Mouse (Mus musculus) adrenal gland, postnatal 10 days (tissue): ENCODE data around the gene Olfr839-ps1. TPM values are rescaled to one million over a fixed set of nuclear protein-coding genes. Genes with fewer than 3 reads are reported as not detected.

Experiments
- DNase-seq: peaks from one replicate; pipeline ENCODE4 v3.0.0; 2021; ENCODE audit warnings: mixed read lengths
- long read RNA-seq, 2 experiments: library from polyadenylated mRNA; stranded (forward); transcript quantifications; one replicate each; pipeline ENCODE4 v2.0.0; 2021
- total RNA-seq, 2 experiments: library from RNA; stranded (reverse); gene quantifications; 2 replicates each; pipeline ENCODE4 v1.2.3; 2021

Gene Olfr839-ps1
- under 1 TPM in 1 of 2 experiments, not detected in 1; 0.03 TPM for total RNA-seq
- long read RNA-seq, experiment 1: 0 reads
- long read RNA-seq, experiment 2: 0 reads

DNA sequence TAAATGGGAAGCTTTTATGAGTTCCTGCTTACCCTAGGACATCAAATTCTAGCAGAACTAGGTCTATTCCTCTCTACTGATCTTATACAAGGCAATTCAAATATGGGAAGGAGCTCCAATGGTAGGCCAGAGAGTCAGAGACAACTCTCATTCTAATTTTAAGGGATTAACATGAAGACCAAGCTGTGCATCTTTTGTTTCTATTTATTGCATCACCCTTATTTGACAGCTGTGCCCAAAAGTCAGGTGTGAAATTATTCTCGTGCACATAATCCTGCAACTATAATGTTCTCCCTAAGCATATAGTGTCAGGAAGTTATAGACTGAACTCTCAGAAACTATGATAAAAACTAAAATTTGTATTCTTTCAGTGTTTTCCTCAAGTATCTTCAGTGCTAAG lies at the start of gene Olfr839-ps1:
Olfr839-ps1 (minus strand) TSS at position 101 of the 400 bp plus-strand sequence.
- DNase-seq: no peak

DNA sequence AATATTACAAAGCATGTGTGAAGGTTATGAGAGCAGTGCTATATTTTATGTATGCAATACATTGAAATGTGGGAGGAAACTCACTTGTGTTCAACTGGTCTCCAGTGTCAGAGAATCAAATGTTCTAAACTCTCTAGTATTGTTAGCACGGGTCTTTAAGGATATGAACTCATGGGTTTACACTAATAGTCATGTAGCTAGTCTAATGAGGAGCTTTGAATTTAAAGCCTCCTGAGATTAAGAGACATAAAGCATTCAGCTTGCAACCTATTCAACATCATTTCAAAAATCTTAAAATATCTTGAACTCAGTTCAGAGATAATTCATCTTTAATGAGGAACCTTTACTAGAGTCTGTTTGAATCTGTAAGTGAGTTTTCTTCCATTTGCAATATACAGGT lies 41.1 kb downstream of the Olfr839-ps1 start, which contains the start of gene Olfr837:
Olfr837 (plus strand) TSS at position 301 of the 400 bp plus-strand sequence.
- no peak for DNase-seq

DNA sequence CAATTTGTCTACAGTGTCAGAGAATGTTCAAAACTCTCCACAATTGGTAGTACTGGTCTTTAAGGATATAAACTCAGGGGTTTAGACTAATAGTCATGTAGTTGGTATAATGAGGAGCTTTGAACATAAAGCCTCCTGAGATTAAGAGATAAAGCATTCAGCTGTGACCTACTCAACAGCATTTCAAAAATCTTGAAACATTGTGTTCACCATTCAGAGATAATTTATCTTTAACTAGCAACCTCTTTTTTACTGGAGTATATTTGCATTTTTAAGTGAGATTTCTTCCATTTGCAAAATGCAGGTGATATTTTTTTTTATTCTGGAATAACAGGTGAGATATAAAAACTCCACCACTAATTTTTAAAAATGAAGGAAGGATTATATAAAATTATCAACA lies 57.0 kb downstream of the Olfr839-ps1 start, which contains the start of gene Olfr836:
Olfr836 (plus strand) TSS at position 301 of the 400 bp plus-strand sequence.
- DNase-seq: no peak

Other genes with a start within 250 kb of the Olfr839-ps1 start
- not detected for gene Olfr832, start 240.2 kb downstream of the Olfr839-ps1 start, total RNA-seq
- gene Olfr834, start 189.3 kb downstream of the Olfr839-ps1 start, total RNA-seq: not detected
- not detected for gene Olfr835, start 144.6 kb downstream of the Olfr839-ps1 start, total RNA-seq
- not detected for gene Olfr836, start 56.9 kb downstream of the Olfr839-ps1 start, total RNA-seq
- not detected for gene Olfr837, start 41.0 kb downstream of the Olfr839-ps1 start, total RNA-seq
- not detected for gene Olfr843, start 74.7 kb upstream of the Olfr839-ps1 start, total RNA-seq
- not detected for gene Olfr844, start 139.0 kb upstream of the Olfr839-ps1 start, total RNA-seq
- not detected for gene Olfr845, start 159.1 kb upstream of the Olfr839-ps1 start, total RNA-seq
- gene Olfr846, start 186.7 kb upstream of the Olfr839-ps1 start, total RNA-seq: not detected
- not detected for gene Olfr847, start 201.4 kb upstream of the Olfr839-ps1 start, total RNA-seq